In genomic region chr11:101009046-101009887, GRCm38 (mm10) we compare ENCODE assay signal across 8 mouse cellular contexts. TPM values are rescaled to one million over a fixed set of nuclear protein-coding genes. Genes with fewer than 3 reads are reported as not detected.
DNase-seq lines count a peak whose midpoint lies in the region; ATAC-seq lines count a peak whose summit lies in the region.

Atp6v0a1 (plus strand) TSS chr11:101009452.

- DNase-seq in T-cell, adult 2 months (ENCODE audit: low spot score), result peak; percentile 94
- peak; percentile 98 for DNase-seq in cerebellum, postnatal 36 days
- DNase-seq in frontal cortex, postnatal 36 days (ENCODE audit: low spot score in 2 of 2), result peak; percentile 96 to 98
- DNase-seq in left cerebral cortex, adult 11 months (ENCODE audit: low spot score), result peak; percentile 97
- DNase-seq in lung, postnatal 4 days, result peak; percentile 98
- DNase-seq in retina, postnatal 7 days (ENCODE audit: low read depth, low spot score), result peak; percentile 90
- DNase-seq in urinary bladder, adult 2 months (ENCODE audit: low spot score), result peak; percentile 85

- peak within 1 kb of the TSS; percentile 87 for H3K27ac ChIP-seq in hindbrain, embryonic 15.5 days (replicated peaks)

- peaks cover 12% of the 10 kb centered on the region; the same call in 1 of the 2 replicates for H3K36me3 ChIP-seq in hindbrain, embryonic 15.5 days

- H3K9me3 ChIP-seq in hindbrain, embryonic 15.5 days, result no peaks in the 10 kb centered on the region

- H3K9ac ChIP-seq in hindbrain, embryonic 15.5 days, result peak within 1 kb of the TSS; percentile 76

- H3K27me3 ChIP-seq in hindbrain, embryonic 15.5 days, result no peaks in the 10 kb centered on the region

- ATAC-seq in hindbrain, embryonic 15.5 days (ENCODE audit: low FRiP score, low read depth), result peak; percentile 100

- H3K4me1 ChIP-seq in hindbrain, embryonic 15.5 days (replicated peaks), result peaks cover 38% of the 10 kb centered on the region

- WGBS in hindbrain, embryonic 15.5 days, result under 1% methylated on average over 44 of the region's 44 CpGs

- H3K4me2 ChIP-seq in hindbrain, embryonic 15.5 days, result peak within 1 kb of the TSS; percentile 57

- H3K4me3 ChIP-seq in hindbrain, embryonic 15.5 days, result peak within 1 kb of the TSS; percentile 59

RNA-seq across cellular contexts. Expression of gene Atp6v0a1, which starts in this region (rescaled TPM):
- polyA plus RNA-seq in hindbrain, embryonic 15.5 days (2015; fragmentation: Nextera tagmentation; extraction: Ambion mirVana), result 147 and 157 TPM in 2 replicates
- 66.9 and 74.1 TPM in 2 replicates for polyA plus RNA-seq in urinary bladder, adult 2 months (2012; rRNA removed)

Comparison
In these comparisons a context has a peak if more than half of its experiments do, and no peak if none do; other contexts are left out.
1. Peak in every context shown above with its lines: DNase-seq, ATAC-seq, H3K4me3 ChIP-seq and H3K27ac ChIP-seq.